Mouse (Mus musculus) embryonic fibroblast, embryonic 13.5 days (primary cell): ENCODE measurements around the gene Hist3h2a. TPM values are rescaled to one million over a fixed set of nuclear protein-coding genes. Genes with fewer than 3 reads are reported as not detected.
A peak's percentile ranks its signal among the peaks of the same experiment; 100 is the strongest.

Experiments used
- H3K27ac ChIP-seq: 2 replicates; pipeline ENCODE4 v1.5.1; 2012; ENCODE audit warnings: low read length, control low read depth, inconsistent platforms; ENCODE audit not compliant: insufficient read depth
- H3K4me1 ChIP-seq: 2 replicates; pipeline ENCODE4 v1.6.1; 2011; ENCODE audit warnings: low read length; ENCODE audit not compliant: control insufficient read depth, insufficient read depth
- H3K4me3 ChIP-seq: 2 replicates; pipeline ENCODE4 v1.5.1; 2011; ENCODE audit warnings: mild to moderate bottlenecking, control low read depth, low read length; ENCODE audit not compliant: insufficient read depth
- CTCF ChIP-seq: IDR thresholded peaks from 2 replicates; pipeline ENCODE4 v1.5.1; 2011; ENCODE audit warnings: mild to moderate bottlenecking, control low read depth, low read length, moderate library complexity, borderline replicate concordance; ENCODE audit not compliant: insufficient read depth
- POLR2A ChIP-seq: IDR thresholded peaks from 2 replicates; pipeline ENCODE4 v1.6.1; 2011; ENCODE audit warnings: low read depth, mild to moderate bottlenecking, control low read depth, low read length, moderate library complexity
- polyA plus RNA-seq: library from polyadenylated mRNA; stranded (reverse); fragments of >200 nt; gene quantifications from 2 replicates; pipeline ENCODE4 v1.2.4, GENCODE M21; 2011; ENCODE audit warnings: low read depth; ENCODE audit not compliant: missing spikeins, insufficient read length

Hist3h2a gene
- 9.7 and 12.5 TPM in 2 replicates for polyA plus RNA-seq

DNA sequence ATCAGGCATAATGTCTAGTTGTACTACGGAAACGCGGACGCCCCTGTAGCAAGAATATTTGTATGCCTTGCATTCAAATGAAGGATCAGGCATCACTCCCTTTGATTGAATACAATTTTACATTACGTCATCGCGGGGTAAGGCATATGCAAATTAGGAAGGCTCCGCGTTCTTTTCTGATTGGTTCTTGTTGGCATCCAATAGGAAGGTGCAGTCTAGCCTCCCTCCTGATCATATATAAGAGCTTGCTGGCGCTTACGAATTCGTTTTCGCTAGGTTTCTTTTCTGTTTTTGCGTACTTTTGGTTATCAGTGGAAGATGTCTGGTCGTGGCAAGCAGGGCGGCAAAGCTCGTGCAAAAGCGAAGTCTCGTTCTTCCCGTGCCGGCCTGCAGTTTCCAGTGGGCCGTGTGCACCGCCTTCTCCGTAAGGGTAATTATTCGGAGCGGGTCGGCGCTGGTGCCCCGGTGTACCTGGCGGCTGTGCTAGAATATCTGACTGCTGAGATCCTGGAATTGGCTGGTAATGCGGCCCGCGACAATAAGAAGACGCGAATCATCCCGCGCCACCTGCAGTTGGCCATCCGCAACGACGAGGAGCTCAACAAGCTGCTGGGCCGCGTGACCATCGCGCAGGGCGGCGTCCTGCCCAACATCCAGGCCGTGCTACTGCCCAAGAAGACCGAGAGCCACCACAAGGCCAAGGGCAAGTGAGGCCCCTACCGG lies at the start of gene Hist3h2a, which contains the start of gene Trim17:
Gene Hist3h2a, plus strand, starts transcription at position 266 of the 723 bp plus-strand sequence.
Gene Trim17, plus strand, starts transcription at position 266 of the 723 bp plus-strand sequence.
- H3K4me3 ChIP-seq, result peak within 1 kb of the TSS; percentile 91
- TF ChIP-seq CTCF (peak; percentile 39; the same call in 1 of the 2 replicates), POLR2A (peak; percentile 100)

GRCm38 (mm10) chr11:58904838-58905237 lies 49.6 kb upstream of the Hist3h2a start:
- no peak overlapping the region for H3K4me3 ChIP-seq
- no peak overlapping the region for H3K27ac ChIP-seq
- TF ChIP-seq CTCF, result no peak
- TF ChIP-seq POLR2A, result no peak
- peaks cover 3% of the 10 kb centered on the region; the same call in 1 of the 2 replicates for H3K4me1 ChIP-seq

More for the DNA sequence above, at the start of gene Hist3h2a, which contains the start of gene Trim17:
- Histone ChIP-seq H3K4me1 (0 out of 2 replicates have a peak, but pooled peaks cover 6% of the 10 kb centered on the region), H3K27ac (peak within 1 kb of the TSS; percentile 82)

- TF ChIP-seq POLR2A (no peak), CTCF (no peak)
- no peak overlapping the region for H3K27ac ChIP-seq
- no peaks in the 10 kb centered on the region for H3K4me1 ChIP-seq
- H3K4me3 ChIP-seq, result no peak overlapping the region
Observed at GRCm38 (mm10) chr11:58913776-58914175, 40.7 kb upstream of the Hist3h2a start.

- H3K4me3 ChIP-seq, result no peak overlapping the region
- H3K27ac ChIP-seq, result no peak overlapping the region
- TF ChIP-seq POLR2A, result no peak
- no peak for TF ChIP-seq CTCF
Observed at GRCm38 (mm10) chr11:58914461-58915028, 39.9 kb upstream of the Hist3h2a start.

GRCm38 (mm10) chr11:58916879-58917744 lies 37.4 kb upstream of the Hist3h2a start:
- H3K27ac ChIP-seq, result no peak overlapping the region
- H3K4me3 ChIP-seq, result no peak overlapping the region
- no peak for TF ChIP-seq CTCF
- TF ChIP-seq POLR2A, result no peak
- H3K4me1 ChIP-seq, result no peaks in the 10 kb centered on the region

More at GRCm38 (mm10) chr11:58914461-58915028, 39.9 kb upstream of the Hist3h2a start:
- H3K4me1 ChIP-seq, result no peaks in the 10 kb centered on the region

DNA sequence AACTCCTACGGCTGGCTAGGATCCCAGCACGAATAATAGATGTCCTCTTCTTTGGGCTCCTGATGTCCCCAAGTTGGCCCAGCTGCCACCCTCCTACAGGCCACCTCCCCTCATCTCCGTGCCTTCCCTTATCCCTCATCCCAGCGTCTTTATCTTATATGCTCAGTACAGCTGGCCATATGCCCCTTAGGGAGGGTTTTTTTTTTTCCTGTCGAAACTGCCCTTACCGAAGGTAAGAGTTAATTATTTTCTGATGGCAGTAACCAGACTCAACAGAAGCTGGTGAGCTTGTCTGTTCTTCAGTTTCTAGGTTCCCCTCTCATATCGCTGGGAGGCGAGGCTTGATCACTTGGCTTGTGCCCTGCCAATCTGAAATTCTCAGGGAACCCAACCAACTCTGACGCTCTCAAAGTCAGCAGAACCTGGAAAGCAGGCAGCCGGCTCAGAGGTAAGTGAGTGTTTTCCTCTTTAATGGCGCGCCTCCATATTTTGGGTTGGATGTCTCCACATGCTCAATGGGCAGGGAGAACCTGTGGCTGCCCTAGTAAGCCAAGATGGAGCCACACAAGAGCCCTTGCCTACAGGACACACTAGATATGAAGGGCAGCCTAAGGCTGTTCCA lies 36.6 kb upstream of the Hist3h2a start, which contains the start of gene Btnl10:
Gene Btnl10, plus strand, starts transcription at position 164 of the 622 bp plus-strand sequence.
- Histone ChIP-seq H3K4me3 (no peak within 1 kb of the TSS), H3K4me1 (no peaks in the 10 kb centered on the region), H3K27ac (no peak within 1 kb of the TSS)
- TF ChIP-seq POLR2A, result no peak
- no peak for TF ChIP-seq CTCF

DNA sequence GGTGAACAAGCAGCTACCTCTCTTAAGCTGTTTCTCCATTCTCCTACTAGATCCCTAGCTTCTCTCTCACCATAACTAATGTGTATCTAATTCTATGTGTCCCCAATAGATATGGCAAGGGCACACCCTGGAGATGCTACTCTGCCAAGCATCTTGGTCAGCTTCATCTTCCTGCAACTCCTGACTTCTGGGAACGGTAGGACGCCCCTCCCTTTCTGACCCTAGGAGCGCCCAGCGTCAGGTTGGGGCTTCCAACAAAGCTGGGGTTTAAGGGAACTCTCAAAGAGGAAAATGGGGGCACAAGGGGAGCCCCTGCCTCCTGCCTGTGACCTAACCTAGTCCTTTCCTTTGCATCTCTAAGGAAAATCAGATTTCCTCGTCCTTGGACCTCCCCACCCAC lies 35.7 kb upstream of the Hist3h2a start:
- Histone ChIP-seq H3K4me3 (no peak overlapping the region), H3K4me1 (no peaks in the 10 kb centered on the region), H3K27ac (no peak overlapping the region)
- TF ChIP-seq CTCF (no peak), POLR2A (no peak)

DNA sequence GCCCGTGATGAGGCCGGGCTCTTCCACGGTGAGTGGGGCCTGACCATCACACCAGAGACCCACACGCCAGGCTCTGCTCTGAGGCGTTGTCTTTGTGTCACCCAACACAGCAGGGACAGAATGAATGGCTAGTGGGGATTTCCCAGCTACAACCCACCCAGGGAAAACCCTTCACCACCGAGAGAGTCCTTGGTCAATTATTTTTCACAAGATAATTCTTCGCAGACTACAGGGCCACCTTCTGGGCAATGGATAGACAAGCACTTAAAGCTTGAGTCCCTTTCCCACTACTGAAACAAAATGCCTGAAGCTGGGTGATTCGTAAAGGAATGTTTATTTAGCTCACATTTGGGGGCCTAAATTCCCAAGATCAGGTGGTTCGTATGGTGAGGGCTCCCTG lies 32.1 kb upstream of the Hist3h2a start:
- Histone ChIP-seq H3K27ac (no peak overlapping the region), H3K4me1 (no peaks in the 10 kb centered on the region), H3K4me3 (no peak overlapping the region)
- no peak for TF ChIP-seq POLR2A
- no peak for TF ChIP-seq CTCF

DNA sequence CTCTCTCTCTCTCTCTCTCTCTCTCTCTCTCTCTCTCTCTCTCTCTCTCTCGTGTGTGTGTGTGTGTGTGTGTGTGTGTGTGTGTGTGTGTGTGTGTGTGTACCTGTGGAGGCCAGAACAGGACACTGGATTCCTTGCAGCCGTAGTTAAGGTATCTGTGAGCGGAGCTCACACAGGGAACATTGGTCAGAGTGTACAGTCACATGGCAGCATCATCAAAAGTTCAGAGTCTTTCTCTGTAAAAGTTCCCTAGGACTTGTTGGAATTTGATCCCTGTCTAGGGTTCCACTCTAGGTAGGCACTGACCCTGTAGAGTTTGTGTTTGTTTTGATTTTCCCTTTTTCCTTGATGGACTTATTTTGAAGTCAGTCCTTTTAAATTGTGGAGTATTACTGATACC lies 27.8 kb upstream of the Hist3h2a start:
- H3K27ac ChIP-seq, result no peak overlapping the region

More for the DNA sequence above, 27.8 kb upstream of the Hist3h2a start:
- no peaks in the 10 kb centered on the region for H3K4me1 ChIP-seq
- no peak overlapping the region for H3K4me3 ChIP-seq
- no peak for TF ChIP-seq CTCF
- no peak for TF ChIP-seq POLR2A
